Mouse (Mus musculus) forebrain, embryonic 14.5 days (tissue): ENCODE results near the gene Plcd3. TPM values are rescaled to one million over a fixed set of nuclear protein-coding genes. Genes with fewer than 3 reads are reported as not detected.

Source experiments
- ATAC-seq: fragments of 200-750 bp; cut with Nextera tagmentation; 2 replicates; pipeline ENCODE4 v1.8.0; 2017; ENCODE audit warnings: mild to moderate bottlenecking, moderate library complexity
- DNase-seq: peaks from one replicate; pipeline ENCODE4 v3.0.0-alpha.2; 2015; ENCODE audit warnings: low spot score
- H3K27ac ChIP-seq: fragments of 300-500 bp; sonication (generic); 2 replicates; pipeline ENCODE4 v1.5.1; 2014; ENCODE audit warnings: low read depth, mild to moderate bottlenecking, control low read depth, low read length, moderate library complexity
- H3K27me3 ChIP-seq: fragments of 300-500 bp; sonication (generic); replicated peaks from 2 replicates; pipeline ENCODE4 v1.6.1; 2014; ENCODE audit warnings: low read length, control low read depth, mixed read lengths; ENCODE audit not compliant: control insufficient read depth, insufficient read depth
- H3K36me3 ChIP-seq: fragments of 300-500 bp; sonication (generic); 2 replicates; pipeline ENCODE4 v1.6.1; 2014; ENCODE audit warnings: low read length, control low read depth; ENCODE audit not compliant: control insufficient read depth, insufficient read depth
- H3K4me1 ChIP-seq: fragments of 300-500 bp; sonication (generic); 2 replicates; pipeline ENCODE4 v1.6.1; 2014; ENCODE audit warnings: antibody characterized with exemption, low read length, control low read depth; ENCODE audit not compliant: control insufficient read depth, insufficient read depth
- H3K4me2 ChIP-seq: fragments of 300-500 bp; sonication (generic); 2 replicates; pipeline ENCODE4 v1.6.1; 2014; ENCODE audit warnings: mild to moderate bottlenecking, control low read depth, low read length
- H3K4me3 ChIP-seq: fragments of 300-500 bp; sonication (generic); 2 replicates; pipeline ENCODE4 v1.5.1; 2014; ENCODE audit warnings: low read depth, low read length, control low read depth
- H3K9ac ChIP-seq: fragments of 300-500 bp; sonication (generic); 2 replicates; pipeline ENCODE4 v1.6.1; 2014; ENCODE audit warnings: mild to moderate bottlenecking, low read length, control low read depth, moderate library complexity
- H3K9me3 ChIP-seq: fragments of 300-500 bp; sonication (generic); replicated peaks from 2 replicates; pipeline ENCODE4 v1.6.1; 2016; ENCODE audit warnings: low read length, control low read depth, mixed read lengths; ENCODE audit not compliant: control insufficient read depth
- WGBS: fragments of 180-500 bp; shearing (Covaris S2); extraction: QIAGEN DNeasy Blood & Tissue Kit; methylation state at CpG from one replicate; pipeline ENCODE4 v1.1.7; 2014; 5-methylcytosine and 5-hydroxymethylcytosine counted together
- polyA plus RNA-seq: library from polyadenylated mRNA; unstranded; fragments of >200 nt; fragmentation: Nextera tagmentation; extraction: Ambion mirVana; gene quantifications from 2 replicates; pipeline ENCODE4 v1.2.1, GENCODE M21; 2014

Gene Plcd3
- polyA plus RNA-seq, 1 experiment from 2014 or later: 1.4 TPM

DNA sequence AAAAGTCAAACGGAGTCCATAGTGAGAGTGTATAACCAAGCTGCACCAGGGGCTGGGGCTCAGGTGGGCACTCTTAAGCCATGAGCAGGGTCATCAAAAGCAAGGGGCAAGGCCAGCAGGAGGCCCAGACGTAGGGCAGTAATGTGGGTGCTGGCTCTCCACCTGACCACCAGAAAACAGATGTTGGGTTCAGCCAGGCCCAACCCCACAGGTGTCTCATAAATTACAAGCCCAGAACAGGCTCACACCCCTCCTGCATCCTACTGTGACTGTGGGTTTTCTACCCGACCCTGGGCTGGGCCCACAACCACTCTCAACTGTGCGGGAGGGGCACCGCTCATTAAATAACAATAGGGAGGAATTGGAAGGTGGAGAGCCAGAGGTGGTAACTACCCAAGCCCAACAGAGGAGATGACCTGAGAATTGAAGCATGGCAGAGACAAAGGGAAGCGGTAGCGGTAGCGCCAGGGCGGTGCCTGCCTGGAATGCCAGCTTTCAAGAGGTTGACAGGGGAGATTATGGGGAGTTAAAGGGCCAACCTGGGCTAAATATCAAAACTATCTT is 6.3 kb downstream of the Plcd3 start:
- WGBS: 53% methylated on average over 9 of the region's 9 CpGs
- ATAC-seq: no peak

DNA sequence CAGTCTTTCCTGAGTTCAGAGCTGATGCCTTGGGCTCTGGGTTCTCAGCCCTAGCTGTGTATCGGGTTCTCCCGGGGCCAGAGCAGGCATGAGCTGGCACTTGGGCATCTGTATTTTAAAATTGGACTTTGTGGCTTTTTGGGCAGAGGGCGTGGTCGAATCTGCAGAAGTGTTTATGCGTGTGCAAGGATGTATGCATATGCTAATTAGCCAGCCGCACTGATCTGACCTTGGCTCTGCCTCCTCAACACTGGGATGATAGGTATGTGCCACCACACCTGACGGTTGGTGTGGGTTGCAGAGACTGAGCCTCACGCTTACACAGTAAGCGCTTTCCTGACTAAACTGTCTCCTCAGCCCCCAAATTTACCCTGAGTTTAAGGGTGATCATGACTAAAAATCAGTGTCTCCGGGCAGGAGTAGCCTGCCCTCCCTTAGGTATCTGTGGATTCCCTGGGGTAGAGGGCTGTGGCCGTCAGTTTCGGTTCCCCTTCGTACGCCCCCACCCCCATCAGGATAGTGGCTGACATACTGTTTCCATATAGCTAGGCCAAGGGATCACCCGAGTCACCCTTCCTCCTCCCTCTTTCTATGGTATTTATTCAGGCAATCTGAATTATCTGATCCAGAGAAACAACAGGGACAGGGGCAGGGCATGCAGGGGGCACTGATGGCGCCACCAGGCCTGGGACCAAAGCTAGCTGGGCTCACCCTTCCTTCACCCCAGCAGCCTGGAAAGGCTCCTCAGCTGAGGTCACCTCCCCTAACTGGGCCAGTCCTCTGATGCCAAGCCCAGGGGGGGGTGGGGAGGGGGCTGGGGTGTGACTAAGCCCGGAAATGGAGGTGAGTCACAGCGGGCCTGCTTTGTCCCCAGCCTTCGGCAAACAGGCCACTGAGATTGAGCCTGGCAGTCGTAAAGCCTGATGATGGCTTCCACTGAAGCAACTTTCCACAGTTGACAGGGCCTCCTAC is 7.3 kb downstream of the Plcd3 start:
- ATAC-seq: no peak
- Histone ChIP-seq H3K36me3 (no peaks in the 10 kb centered on the region), H3K27me3 (peaks cover 4% of the 10 kb centered on the region; the same call in 1 of the 2 replicates), H3K4me1 (no peaks in the 10 kb centered on the region; the same call in 1 of the 2 replicates), H3K9me3 (no peaks in the 10 kb centered on the region), H3K4me2 (no peak overlapping the region), H3K4me3 (no peak overlapping the region), H3K27ac (no peak overlapping the region), H3K9ac (no peak overlapping the region)
- WGBS: 76% methylated on average over 20 of the region's 20 CpGs
- no peak for DNase-seq

More for the DNA sequence above, 6.3 kb downstream of the Plcd3 start:
- H3K9me3 ChIP-seq: no peaks in the 10 kb centered on the region
- peaks cover 12% of the 10 kb centered on the region; the same call in 1 of the 2 replicates for H3K27me3 ChIP-seq
- DNase-seq: no peak
- H3K4me3 ChIP-seq: no peak overlapping the region
- H3K27ac ChIP-seq: no peak overlapping the region
- no peaks in the 10 kb centered on the region for H3K36me3 ChIP-seq
- H3K4me1 ChIP-seq: no peaks in the 10 kb centered on the region; the same call in 1 of the 2 replicates
- no peak overlapping the region for H3K4me2 ChIP-seq
- H3K9ac ChIP-seq: no peak overlapping the region

DNA sequence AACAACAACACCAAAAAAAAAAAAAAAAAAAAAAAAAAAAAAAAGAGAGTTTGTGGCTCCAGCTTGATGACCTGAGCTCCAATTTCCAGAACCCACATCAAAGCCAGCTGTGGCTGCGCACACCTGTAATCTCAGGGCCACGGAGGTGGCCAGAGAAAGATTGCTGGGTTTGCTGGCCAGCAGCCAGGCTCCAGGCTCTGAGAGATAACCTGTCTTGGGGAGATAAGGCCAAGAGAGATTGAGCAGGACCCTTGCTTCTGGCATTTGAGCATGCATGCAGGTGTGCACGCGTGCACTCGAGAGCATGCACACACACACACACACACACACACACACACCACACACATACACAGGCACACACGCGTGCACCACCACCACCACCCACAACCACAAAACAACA is 8.2 kb downstream of the Plcd3 start:
- Histone ChIP-seq H3K9me3 (no peaks in the 10 kb centered on the region), H3K4me2 (no peak overlapping the region), H3K4me1 (no peaks in the 10 kb centered on the region), H3K27me3 (no peaks in the 10 kb centered on the region), H3K9ac (no peak overlapping the region), H3K27ac (no peak overlapping the region), H3K4me3 (no peak overlapping the region), H3K36me3 (no peaks in the 10 kb centered on the region)
- 96% methylated on average over 7 of the region's 7 CpGs for WGBS
- ATAC-seq: no peak
- no peak for DNase-seq

DNA sequence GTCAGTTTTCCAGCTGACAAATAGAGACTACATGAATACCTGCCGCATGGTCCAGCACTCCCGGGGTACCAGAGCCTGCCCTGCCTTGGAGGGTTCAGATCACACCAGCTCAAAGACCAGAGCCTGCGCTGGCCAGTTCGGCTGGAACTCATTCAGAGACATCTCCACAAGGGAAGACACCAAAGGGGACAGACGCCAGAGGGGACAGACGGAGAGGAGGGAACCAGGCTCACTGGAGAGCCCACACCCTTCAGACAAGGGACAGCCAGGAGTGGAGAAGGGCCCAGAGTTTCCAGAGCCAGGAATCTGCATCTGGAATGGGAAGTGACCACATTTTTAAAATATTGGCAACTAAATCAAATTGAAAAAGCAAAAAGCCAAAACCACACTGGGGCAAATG is 19.8 kb downstream of the Plcd3 start:
- H3K9me3 ChIP-seq: no peaks in the 10 kb centered on the region
- peaks cover 22% of the 10 kb centered on the region for H3K27me3 ChIP-seq
- no peak overlapping the region for H3K27ac ChIP-seq
- WGBS: 57% methylated on average over 6 of the region's 6 CpGs
- H3K4me2 ChIP-seq: no peak overlapping the region
- no peak overlapping the region for H3K4me3 ChIP-seq
- peaks cover 4% of the 10 kb centered on the region; the same call in 1 of the 2 replicates for H3K4me1 ChIP-seq
- DNase-seq: no peak
- H3K9ac ChIP-seq: no peak overlapping the region
- ATAC-seq: no peak
- H3K36me3 ChIP-seq: no peaks in the 10 kb centered on the region

DNA sequence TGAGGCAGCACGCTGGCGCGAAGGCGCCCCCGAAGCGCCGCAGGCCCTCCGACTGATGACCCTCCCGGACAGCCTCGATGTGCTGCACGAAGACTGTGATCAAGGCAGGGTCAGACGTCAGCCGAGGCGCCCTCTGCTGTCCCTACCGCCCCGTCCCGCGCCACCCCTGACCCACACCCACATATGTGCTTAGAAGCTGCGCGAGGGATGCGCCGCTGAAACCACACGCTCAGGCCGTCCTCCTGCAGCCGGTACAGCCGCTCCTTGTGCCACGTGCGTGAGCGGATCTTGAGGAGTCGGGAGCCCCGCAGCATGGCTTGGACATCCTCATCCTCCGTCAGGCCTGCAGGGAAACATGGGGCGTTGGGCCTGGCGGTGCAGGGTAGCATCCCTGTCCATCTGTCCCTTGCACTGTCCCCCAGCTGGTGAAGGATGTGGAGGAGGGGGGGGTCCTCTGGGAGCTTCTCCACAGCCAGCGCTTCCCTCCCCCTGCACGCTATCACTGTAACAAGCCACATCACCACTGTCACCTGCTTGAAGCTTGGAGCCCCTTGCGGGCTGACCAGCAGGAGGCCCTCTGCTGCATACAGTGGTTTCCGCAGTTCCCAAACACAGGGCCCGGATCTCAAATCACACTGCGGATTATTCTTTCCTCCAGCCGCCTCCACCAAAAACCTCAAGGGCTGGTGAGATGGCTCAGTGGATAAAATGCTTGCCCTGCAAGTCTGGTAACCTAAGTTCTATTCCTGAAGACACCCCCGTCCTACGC is 21.0 kb downstream of the Plcd3 start:
- H3K9me3 ChIP-seq: no peaks in the 10 kb centered on the region
- peaks cover 22% of the 10 kb centered on the region for H3K27me3 ChIP-seq
- ATAC-seq: 0 out of 2 replicates have a peak, but pooled peaks have one; percentile 32
- peak; percentile 32 for DNase-seq
- peaks cover 4% of the 10 kb centered on the region; the same call in 1 of the 2 replicates for H3K4me1 ChIP-seq
- H3K27ac ChIP-seq: no peak overlapping the region
- no peaks in the 10 kb centered on the region for H3K36me3 ChIP-seq
- H3K9ac ChIP-seq: peak overlapping the region; percentile 37
- H3K4me2 ChIP-seq: peak overlapping the region; percentile 50
- peak overlapping the region; percentile 21 for H3K4me3 ChIP-seq
- WGBS: 2% methylated on average over 42 of the region's 43 CpGs

DNA sequence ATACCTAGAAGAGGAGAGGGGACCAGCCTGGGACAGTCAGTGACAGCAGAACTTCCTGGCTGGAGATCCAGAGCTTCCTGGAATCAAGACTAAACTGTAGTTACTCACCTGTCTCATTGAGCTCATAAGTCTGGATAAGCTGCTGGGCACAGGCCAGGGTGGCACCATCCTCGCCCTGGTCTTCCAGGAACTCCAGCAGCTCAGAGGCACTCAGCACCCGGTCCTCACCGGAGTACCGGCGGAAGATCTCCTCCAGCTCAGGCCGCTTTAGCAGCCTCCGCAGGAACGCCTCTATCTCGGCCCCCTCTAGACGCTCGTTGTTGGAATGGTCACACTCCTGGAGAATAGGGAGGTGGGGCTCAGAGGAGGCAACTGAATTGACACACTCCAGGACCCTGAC is 23.3 kb downstream of the Plcd3 start:
- ATAC-seq: no peak
- WGBS: 79% methylated on average over 11 of the region's 11 CpGs
- H3K9me3 ChIP-seq: no peaks in the 10 kb centered on the region
- peaks cover 4% of the 10 kb centered on the region; the same call in 1 of the 2 replicates for H3K4me1 ChIP-seq
- no peaks in the 10 kb centered on the region for H3K36me3 ChIP-seq
- H3K4me2 ChIP-seq: no peak overlapping the region
- H3K4me3 ChIP-seq: no peak overlapping the region
- H3K27me3 ChIP-seq: peaks cover 22% of the 10 kb centered on the region
- H3K9ac ChIP-seq: no peak overlapping the region
- no peak for DNase-seq
- H3K27ac ChIP-seq: no peak overlapping the region

DNA sequence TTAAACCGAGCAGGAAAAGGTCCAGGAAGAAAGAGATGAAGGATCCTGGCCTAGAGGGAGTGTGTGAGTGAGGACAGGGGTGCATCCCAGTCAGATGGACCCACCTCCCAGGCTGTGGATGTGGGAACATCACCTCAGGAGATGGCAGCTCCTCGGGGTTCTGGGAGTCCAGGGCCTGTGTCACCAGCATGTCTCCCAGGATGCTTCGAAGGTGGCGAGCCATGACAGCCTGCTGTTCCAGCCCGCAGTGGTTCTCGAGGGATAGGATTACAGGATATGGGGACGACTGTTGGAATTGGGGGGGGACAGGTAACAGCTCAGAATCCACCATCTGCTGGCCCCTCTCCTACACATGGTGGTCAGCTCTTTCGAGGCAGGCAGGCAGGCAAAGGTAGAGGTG is 24.9 kb downstream of the Plcd3 start:
- WGBS: 92% methylated on average over 8 of the region's 8 CpGs
- ATAC-seq (no peak), DNase-seq (no peak)
- Histone ChIP-seq H3K9ac (no peak overlapping the region), H3K9me3 (no peaks in the 10 kb centered on the region), H3K4me2 (no peak overlapping the region), H3K27ac (no peak overlapping the region), H3K36me3 (no peaks in the 10 kb centered on the region), H3K4me1 (peaks cover 4% of the 10 kb centered on the region; the same call in 1 of the 2 replicates), H3K4me3 (no peak overlapping the region), H3K27me3 (peaks cover 17% of the 10 kb centered on the region)

DNA sequence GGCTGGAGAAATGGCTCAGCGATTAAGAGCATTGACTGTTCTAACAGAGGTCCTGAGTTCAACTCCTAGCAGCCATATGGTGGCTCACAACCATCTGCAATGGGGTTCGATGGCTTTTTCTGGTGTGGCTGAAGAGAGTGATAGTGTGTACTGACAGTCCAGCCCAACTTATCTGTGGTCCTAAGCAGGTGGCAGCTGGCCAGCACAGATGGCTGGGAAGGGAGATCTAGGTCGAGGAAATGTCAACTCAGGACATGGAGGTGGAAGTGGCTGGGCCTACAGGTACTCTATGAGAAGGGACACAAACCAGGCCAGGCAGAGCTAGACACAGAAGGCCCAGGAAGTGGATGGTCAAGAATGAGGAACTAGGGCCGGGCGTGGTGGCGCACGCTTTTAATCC is 25.4 kb downstream of the Plcd3 start:
- Histone ChIP-seq H3K4me1 (peaks cover 4% of the 10 kb centered on the region; the same call in 1 of the 2 replicates), H3K4me2 (no peak overlapping the region), H3K27ac (no peak overlapping the region), H3K9me3 (no peaks in the 10 kb centered on the region), H3K27me3 (peaks cover 13% of the 10 kb centered on the region), H3K9ac (no peak overlapping the region), H3K36me3 (no peaks in the 10 kb centered on the region), H3K4me3 (no peak overlapping the region)
- 90% methylated on average over 7 of the region's 7 CpGs for WGBS
- ATAC-seq: no peak
- no peak for DNase-seq
